Mouse (Mus musculus) heart, adult 2 months (tissue): ENCODE measurements around the gene Cep295. TPM values are rescaled to one million over a fixed set of nuclear protein-coding genes. Genes with fewer than 3 reads are reported as not detected.

Source experiments
- DNase-seq, 2 experiments: peaks; one replicate each; pipeline ENCODE4 v3.0.0; 2021
- H3K27ac ChIP-seq: fragments of 200-600 bp; 2 replicates; pipeline ENCODE4 v1.8.1; 2022
- H3K27me3 ChIP-seq: fragments of 200-500 bp; 2 replicates; pipeline ENCODE4 v1.6.1; 2012; ENCODE audit warnings: mild to moderate bottlenecking, low read length, inconsistent platforms, mixed read lengths; ENCODE audit not compliant: control insufficient read depth, insufficient read depth
- H3K36me3 ChIP-seq: fragments of 200-500 bp; 2 replicates; pipeline ENCODE4 v1.6.1; 2012; ENCODE audit warnings: low read length, inconsistent platforms; ENCODE audit not compliant: control insufficient read depth, insufficient read depth
- H3K4me1 ChIP-seq: fragments of 200-500 bp; 2 replicates; pipeline ENCODE4 v1.6.1; 2011; ENCODE audit warnings: low read length; ENCODE audit not compliant: control insufficient read depth, insufficient read depth
- H3K4me3 ChIP-seq: fragments of 200-600 bp; 2 replicates; pipeline ENCODE4 v1.8.1; 2022
- H3K79me2 ChIP-seq: fragments of 200-500 bp; replicated peaks from 2 replicates; pipeline ENCODE4 v1.6.1; 2012; ENCODE audit warnings: mild to moderate bottlenecking, inconsistent platforms, low read length, moderate library complexity, mixed read lengths; ENCODE audit not compliant: control insufficient read depth, insufficient read depth
- H3K9ac ChIP-seq: fragments of 200-500 bp; 2 replicates; pipeline ENCODE4 v1.6.1; 2012; ENCODE audit warnings: low read depth, mild to moderate bottlenecking, control low read depth, inconsistent platforms, low read length, mixed read lengths
- CTCF ChIP-seq: fragments of 200-600 bp; IDR thresholded peaks from 2 replicates; pipeline ENCODE4 v1.8.1; 2022; ENCODE audit warnings: antibody characterized with exemption, mild to moderate bottlenecking, moderate library complexity
- EP300 ChIP-seq: fragments of 200-500 bp; IDR thresholded peaks from 2 replicates; pipeline ENCODE4 v1.6.1; 2011; ENCODE audit warnings: low read depth, low read length, control low read depth; ENCODE audit not compliant: insufficient read depth
- POLR2A ChIP-seq: fragments of 200-500 bp; IDR thresholded peaks from 2 replicates; pipeline ENCODE4 v1.6.1; 2011; ENCODE audit warnings: mild to moderate bottlenecking, low read depth, low read length, control low read depth; ENCODE audit not compliant: insufficient read depth
- WGBS: fragments of 180-500 bp; shearing (Covaris S2); methylation state at CpG from one replicate; pipeline ENCODE4 v1.1.7; 2018; 5-methylcytosine and 5-hydroxymethylcytosine counted together
- intact Hi-C: fragments of 180-260 bp; cut with DNase I; formaldehyde crosslinking; loops from one replicate; pipeline ENCODE4 v1.15.1; 2025
- polyA plus RNA-seq: library from polyadenylated mRNA; depleted of rRNA; stranded (reverse); fragments of >200 nt; gene quantifications from 2 replicates; pipeline ENCODE4 v1.2.3, GENCODE M21; 2012
- total RNA-seq, 2 experiments: library from RNA; stranded (reverse); gene quantifications; 2 replicates each; pipeline ENCODE4 v1.2.3; 2021

Cep295 gene
- total and polyA plus RNA-seq, 3 experiments, result 3.0 to 8.5 (median 5.8) TPM

- Histone ChIP-seq H3K27me3 (no peaks in the 10 kb centered on the region), H3K79me2 (no peaks in the 10 kb centered on the region), H3K9ac (no peak overlapping the region), H3K36me3 (peaks cover 55% of the 10 kb centered on the region), H3K27ac (no peak overlapping the region), H3K4me3 (no peak overlapping the region), H3K4me1 (peaks cover 4% of the 10 kb centered on the region)
- TF ChIP-seq CTCF (no peak), EP300 (no peak), POLR2A (no peak)
- DNase-seq, result no peak
- WGBS, result 64% methylated on average over 2 of the region's 2 CpGs
- intact Hi-C loops, result no loop called here
Measured at GRCm38 (mm10) chr9:15312054-15312735, 45.4 kb downstream of the Cep295 start.

- TF ChIP-seq EP300 (no peak), CTCF (no peak)
- no peaks in the 10 kb centered on the region for H3K27me3 ChIP-seq
- no peak for DNase-seq
- no peaks in the 10 kb centered on the region for H3K79me2 ChIP-seq
- H3K4me1 ChIP-seq, result peaks cover 8% of the 10 kb centered on the region
- WGBS, result 88% methylated on average over 1 of the region's 1 CpGs
- H3K36me3 ChIP-seq, result peaks cover 52% of the 10 kb centered on the region
- intact Hi-C loops, result no loop called here
- H3K4me3 ChIP-seq, result no peak overlapping the region
- no peak overlapping the region for H3K9ac ChIP-seq
- no peak overlapping the region for H3K27ac ChIP-seq
Measured at GRCm38 (mm10) chr9:15310179-15310578, 47.4 kb downstream of the Cep295 start.

- H3K27ac ChIP-seq, result no peak overlapping the region
- no peak overlapping the region for H3K9ac ChIP-seq
- no peak overlapping the region for H3K4me3 ChIP-seq
- H3K27me3 ChIP-seq, result no peaks in the 10 kb centered on the region
- no peak for DNase-seq
- peaks cover 51% of the 10 kb centered on the region for H3K36me3 ChIP-seq
- H3K4me1 ChIP-seq, result peaks cover 8% of the 10 kb centered on the region
- 58% methylated on average over 4 of the region's 4 CpGs for WGBS
- H3K79me2 ChIP-seq, result no peaks in the 10 kb centered on the region
- intact Hi-C loops, result loop anchor here (5.0 kb wide), 1 partner anchor 48 kb away; the partner anchor contains the start of gene Cep295
- TF ChIP-seq EP300 (no peak), POLR2A (no peak), CTCF (no peak)
Measured at GRCm38 (mm10) chr9:15309425-15309824, 48.2 kb downstream of the Cep295 start.

GRCm38 (mm10) chr9:15308254-15308653 is 49.3 kb downstream of the Cep295 start:
- H3K27me3 ChIP-seq, result no peaks in the 10 kb centered on the region
- H3K9ac ChIP-seq, result no peak overlapping the region
- intact Hi-C loops, result loop anchor here (5.0 kb wide), 1 partner anchor 49 kb away; the partner anchor contains the start of gene Cep295
- no peaks in the 10 kb centered on the region for H3K79me2 ChIP-seq
- WGBS, result 53% methylated on average over 2 of the region's 2 CpGs
- H3K4me3 ChIP-seq, result no peak overlapping the region
- no peak overlapping the region for H3K27ac ChIP-seq
- peaks cover 8% of the 10 kb centered on the region for H3K4me1 ChIP-seq
- TF ChIP-seq CTCF, result no peak
- no peak for TF ChIP-seq POLR2A
- no peak for TF ChIP-seq EP300
- peaks cover 44% of the 10 kb centered on the region for H3K36me3 ChIP-seq
- no peak for DNase-seq

GRCm38 (mm10) chr9:15307257-15307656 is 50.3 kb downstream of the Cep295 start:
- H3K79me2 ChIP-seq, result no peaks in the 10 kb centered on the region
- TF ChIP-seq CTCF (no peak), EP300 (no peak), POLR2A (no peak)
- peak overlapping the region; percentile 78; the same call in 1 of the 2 replicates for H3K4me3 ChIP-seq
- peak overlapping the region; percentile 47 for H3K9ac ChIP-seq
- peaks cover 8% of the 10 kb centered on the region for H3K4me1 ChIP-seq
- DNase-seq, result no peak
- WGBS, result 15% methylated on average over 6 of the region's 6 CpGs
- intact Hi-C loops, result loop anchor here (2.0 to 5.0 kb wide), 2 partner anchors 26 to 50 kb away; partner anchors contain the start of gene Cep295
- no peak overlapping the region; the same call in 1 of the 2 replicates for H3K27ac ChIP-seq
- H3K27me3 ChIP-seq, result no peaks in the 10 kb centered on the region
- peaks cover 39% of the 10 kb centered on the region for H3K36me3 ChIP-seq

GRCm38 (mm10) chr9:15306398-15307119 is 51.0 kb downstream of the Cep295 start, which contains the start of gene 4931406C07Rik:
4931406C07Rik (minus strand) TSS chr9:15306448.
- no peak for DNase-seq

More at GRCm38 (mm10) chr9:15306398-15307119, 51.0 kb downstream of the Cep295 start, which contains the start of gene 4931406C07Rik:
- intact Hi-C loops, result loop anchor here (2.0 to 5.0 kb wide), 2 partner anchors 26 to 51 kb away; partner anchors contain the start of gene Cep295
- Histone ChIP-seq H3K36me3 (peaks cover 34% of the 10 kb centered on the region), H3K27me3 (no peaks in the 10 kb centered on the region), H3K27ac (peak within 1 kb of the TSS; percentile 93), H3K4me1 (peaks cover 8% of the 10 kb centered on the region), H3K4me3 (peak within 1 kb of the TSS; percentile 78), H3K79me2 (no peaks in the 10 kb centered on the region), H3K9ac (peak within 1 kb of the TSS; percentile 86)
- TF ChIP-seq CTCF, result no peak
- TF ChIP-seq EP300, result 0 out of 2 replicates have a peak, but pooled peaks have one; percentile 3
- WGBS, result under 1% methylated on average over 35 of the region's 35 CpGs
